Mouse (Mus musculus): ENCODE measurements around the gene 2410131K14Rik. TPM values are rescaled to one million over a fixed set of nuclear protein-coding genes. Genes with fewer than 3 reads are reported as not detected.

2410131K14Rik gene
- polyA plus RNA-seq, 1 experiment from 2014 or later: 19.6 TPM

DNA sequence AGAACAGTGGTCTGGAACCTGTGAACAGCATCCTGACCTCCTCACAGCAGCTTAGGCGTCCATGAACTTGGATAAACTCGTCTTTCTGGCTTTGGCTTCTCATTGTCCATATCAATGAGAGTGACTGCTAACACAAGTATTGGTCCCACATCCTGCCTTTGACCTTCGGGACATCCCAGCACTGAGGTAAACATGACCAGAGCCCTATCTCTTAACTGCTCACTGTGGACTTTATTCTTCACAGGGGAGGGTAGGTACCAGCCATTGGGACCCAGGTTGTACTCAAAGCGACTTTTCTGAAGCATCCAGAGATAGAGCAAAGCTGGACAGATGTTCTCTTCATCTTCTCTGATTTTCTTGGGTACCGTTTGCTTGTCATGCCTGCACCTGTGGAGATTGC, 20.3 kb downstream of the 2410131K14Rik start:
- no peak overlapping the region for H3K9ac ChIP-seq
- peaks cover 19% of the 10 kb centered on the region; the same call in 1 of the 2 replicates for H3K36me3 ChIP-seq (replicated peaks)
- H3K27me3 ChIP-seq (replicated peaks): peaks cover 5% of the 10 kb centered on the region; the same call in 1 of the 2 replicates
- H3K4me3 ChIP-seq: no peak overlapping the region
- H3K4me1 ChIP-seq: peaks cover 10% of the 10 kb centered on the region
- no peak overlapping the region for H3K27ac ChIP-seq
- no peak overlapping the region for H3K4me2 ChIP-seq
- 86% methylated on average over 5 of the region's 5 CpGs for WGBS
- H3K9me3 ChIP-seq: no peaks in the 10 kb centered on the region
- ATAC-seq (replicated peaks): no peak

DNA sequence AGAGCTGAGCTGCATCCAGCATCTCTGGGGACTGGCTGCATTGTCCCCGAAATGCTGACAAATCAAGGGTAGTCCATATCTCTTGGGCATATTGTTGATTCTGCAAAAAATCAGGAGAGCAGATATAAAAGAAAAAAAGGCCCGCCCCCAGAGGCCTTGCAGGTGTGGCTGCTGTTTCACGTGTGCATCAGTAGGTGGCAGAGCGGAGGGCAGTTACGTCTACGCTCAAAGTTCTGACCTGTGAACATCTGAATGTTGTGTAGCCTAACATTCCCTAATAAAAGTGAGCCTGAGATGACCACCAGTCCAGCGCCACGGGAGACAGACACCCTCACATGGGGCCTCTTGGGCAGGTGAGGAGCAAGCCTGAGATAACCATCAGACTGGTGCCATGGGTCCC, 21.3 kb downstream of the 2410131K14Rik start:
- peaks cover 12% of the 10 kb centered on the region; the same call in 1 of the 2 replicates for H3K36me3 ChIP-seq (replicated peaks)
- H3K9ac ChIP-seq: no peak overlapping the region
- peaks cover 5% of the 10 kb centered on the region; the same call in 1 of the 2 replicates for H3K27me3 ChIP-seq (replicated peaks)
- H3K4me3 ChIP-seq: no peak overlapping the region
- no peak for ATAC-seq (replicated peaks)
- H3K4me2 ChIP-seq: no peak overlapping the region
- H3K4me1 ChIP-seq: peaks cover 10% of the 10 kb centered on the region
- WGBS: 47% methylated on average over 8 of the region's 8 CpGs
- no peak overlapping the region for H3K27ac ChIP-seq
- H3K9me3 ChIP-seq: no peaks in the 10 kb centered on the region

DNA sequence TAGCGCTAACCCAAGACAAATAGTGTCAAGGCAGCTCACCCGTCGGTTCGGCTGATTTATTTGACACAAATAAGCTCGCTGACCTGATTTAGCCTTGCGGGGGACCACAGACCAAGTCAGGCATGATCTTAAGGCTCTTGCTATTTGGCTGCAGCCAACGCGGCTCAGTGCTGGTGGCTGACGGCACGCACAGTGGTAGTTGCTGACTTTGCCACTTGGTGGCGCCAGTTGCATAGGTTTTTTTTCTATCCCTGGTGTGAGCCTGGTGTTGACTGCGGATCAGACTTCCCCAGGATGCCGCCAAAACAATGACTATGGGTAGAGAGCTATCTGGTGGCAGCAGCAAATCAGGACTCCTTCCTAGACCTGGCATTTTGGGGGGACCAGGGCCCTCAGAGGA, 24.0 kb downstream of the 2410131K14Rik start:
- Histone ChIP-seq H3K27me3 (replicated peaks) (peaks cover 5% of the 10 kb centered on the region; the same call in 1 of the 2 replicates), H3K4me2 (peak overlapping the region; percentile 48), H3K4me1 (peaks cover 22% of the 10 kb centered on the region), H3K27ac (no peak overlapping the region), H3K9ac (no peak overlapping the region; the same call in 1 of the 2 replicates), H3K9me3 (no peaks in the 10 kb centered on the region), H3K4me3 (peak overlapping the region; percentile 20), H3K36me3 (replicated peaks) (no peaks in the 10 kb centered on the region)
- under 1% methylated on average over 13 of the region's 13 CpGs for WGBS
- peak; percentile 77 for ATAC-seq (replicated peaks)

DNA sequence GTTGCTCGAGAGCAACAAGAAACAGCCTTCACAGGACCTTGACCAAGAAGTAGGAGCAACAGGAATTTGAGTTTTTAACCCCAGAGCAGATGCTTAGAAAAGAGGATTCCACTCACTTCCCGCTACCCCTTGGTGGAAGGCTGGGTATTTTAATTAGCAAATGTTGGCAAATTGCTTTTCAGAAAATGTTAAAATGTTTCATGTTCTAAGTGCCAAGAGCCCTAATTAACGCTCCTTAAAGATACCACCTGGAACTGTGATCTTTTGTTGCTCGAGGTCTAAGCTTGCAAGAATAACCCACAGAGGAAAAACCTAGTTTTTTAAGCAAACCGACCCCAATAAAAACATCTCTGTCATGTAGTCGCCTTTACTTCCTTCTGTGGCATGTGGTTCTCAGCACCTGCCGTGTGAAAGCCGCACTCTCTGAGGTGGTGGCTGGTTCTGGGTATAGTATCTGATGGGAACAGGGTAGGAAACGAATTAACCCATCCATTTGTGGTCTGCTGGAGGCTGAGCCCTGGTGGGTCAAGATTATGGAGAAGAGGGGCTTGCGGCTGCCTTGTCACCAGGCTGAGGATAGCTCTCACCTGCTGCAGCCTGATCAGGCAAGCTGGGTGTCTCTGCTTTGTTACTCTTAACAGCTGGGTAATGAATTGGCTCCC, 26.6 kb downstream of the 2410131K14Rik start:
- Histone ChIP-seq H3K27ac (no peak overlapping the region), H3K9me3 (no peaks in the 10 kb centered on the region), H3K4me3 (no peak overlapping the region), H3K9ac (no peak overlapping the region), H3K36me3 (replicated peaks) (no peaks in the 10 kb centered on the region), H3K4me2 (no peak overlapping the region), H3K27me3 (replicated peaks) (peaks cover 5% of the 10 kb centered on the region; the same call in 1 of the 2 replicates), H3K4me1 (peaks cover 48% of the 10 kb centered on the region)
- ATAC-seq (replicated peaks): no peak
- 69% methylated on average over 10 of the region's 10 CpGs for WGBS

DNA sequence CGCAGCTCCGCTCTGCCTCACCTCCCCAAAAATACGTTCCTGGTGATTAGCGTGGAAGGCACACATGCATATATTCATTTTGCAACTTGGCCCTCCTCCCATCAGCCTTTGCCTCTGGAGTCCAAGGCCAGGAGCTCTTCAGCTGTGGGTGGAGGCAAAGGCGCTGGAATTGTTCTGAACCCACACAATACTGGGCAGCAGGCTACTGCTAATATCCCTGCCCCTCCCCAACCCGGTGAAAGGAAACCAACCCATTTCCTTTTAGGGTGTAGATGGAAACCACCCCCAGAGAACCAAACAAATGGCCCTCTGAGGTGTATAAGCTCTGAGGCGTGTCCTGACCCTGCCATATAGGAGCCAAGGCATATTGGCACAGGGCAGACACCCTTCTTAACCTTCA, 28.4 kb downstream of the 2410131K14Rik start:
- no peak overlapping the region for H3K9ac ChIP-seq
- 48% methylated on average over 7 of the region's 7 CpGs for WGBS
- ATAC-seq (replicated peaks): no peak
- peaks cover 52% of the 10 kb centered on the region for H3K4me1 ChIP-seq
- no peak overlapping the region for H3K4me2 ChIP-seq
- no peak overlapping the region for H3K4me3 ChIP-seq
- H3K27me3 ChIP-seq (replicated peaks): peaks cover 3% of the 10 kb centered on the region; the same call in 1 of the 2 replicates
- H3K36me3 ChIP-seq (replicated peaks): no peaks in the 10 kb centered on the region
- peak overlapping the region; percentile 78 for H3K27ac ChIP-seq
- H3K9me3 ChIP-seq: no peaks in the 10 kb centered on the region

DNA sequence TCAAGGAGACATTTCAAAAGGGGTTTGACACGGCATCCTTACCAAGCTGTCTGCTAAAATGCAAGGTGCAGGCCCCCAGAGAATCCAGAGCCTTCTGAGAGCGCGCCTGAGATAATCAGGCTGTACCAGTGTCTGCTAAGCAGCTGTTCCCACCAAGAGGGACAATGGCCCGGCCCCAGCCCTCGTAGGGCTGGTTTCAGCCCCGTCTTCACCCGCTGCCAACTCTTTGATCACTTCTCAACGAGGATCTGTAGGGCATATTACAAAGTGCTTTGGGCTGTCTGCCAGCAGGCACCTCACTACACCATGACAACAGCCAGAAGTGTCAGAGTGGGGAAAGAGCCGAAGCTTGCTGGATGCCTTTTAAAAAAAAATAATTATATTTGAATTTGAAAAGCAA, 29.5 kb downstream of the 2410131K14Rik start:
- H3K4me2 ChIP-seq: peak overlapping the region; percentile 30
- no peak overlapping the region for H3K4me3 ChIP-seq
- no peaks in the 10 kb centered on the region for H3K36me3 ChIP-seq (replicated peaks)
- 11% methylated on average over 9 of the region's 9 CpGs for WGBS
- no peaks in the 10 kb centered on the region for H3K9me3 ChIP-seq
- H3K27ac ChIP-seq: peak overlapping the region; percentile 78
- no peak overlapping the region for H3K9ac ChIP-seq
- 0 out of 2 replicates have a peak, but pooled peaks cover 3% of the 10 kb centered on the region for H3K27me3 ChIP-seq (replicated peaks)
- ATAC-seq (replicated peaks): peak; percentile 86
- peaks cover 44% of the 10 kb centered on the region for H3K4me1 ChIP-seq

DNA sequence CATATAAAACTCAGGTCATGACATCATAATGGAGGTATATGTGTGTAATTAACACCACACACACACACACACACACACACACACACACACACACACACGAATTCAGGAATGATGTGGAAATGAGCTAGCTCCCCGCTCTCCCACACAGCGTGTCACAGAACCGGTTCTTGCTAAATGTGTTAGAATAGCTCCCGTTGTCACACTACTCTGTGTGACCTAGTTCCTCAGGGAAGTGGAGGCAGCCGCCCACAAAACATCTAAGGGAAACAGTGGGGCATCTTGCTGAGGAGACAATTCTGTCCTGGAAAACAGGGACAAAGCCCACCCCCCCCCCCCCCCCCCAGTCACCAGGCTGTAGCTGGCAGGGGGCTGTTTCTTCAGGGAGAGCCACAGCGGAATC, 31.3 kb downstream of the 2410131K14Rik start:
- H3K27me3 ChIP-seq (replicated peaks): no peaks in the 10 kb centered on the region
- H3K4me1 ChIP-seq: peaks cover 42% of the 10 kb centered on the region
- 27% methylated on average over 7 of the region's 7 CpGs for WGBS
- H3K9me3 ChIP-seq: no peaks in the 10 kb centered on the region
- no peak for ATAC-seq (replicated peaks)
- peak overlapping the region; percentile 52; the same call in 1 of the 2 replicates for H3K27ac ChIP-seq
- H3K9ac ChIP-seq: no peak overlapping the region
- no peaks in the 10 kb centered on the region for H3K36me3 ChIP-seq (replicated peaks)
- no peak overlapping the region for H3K4me3 ChIP-seq
- H3K4me2 ChIP-seq: no peak overlapping the region

DNA sequence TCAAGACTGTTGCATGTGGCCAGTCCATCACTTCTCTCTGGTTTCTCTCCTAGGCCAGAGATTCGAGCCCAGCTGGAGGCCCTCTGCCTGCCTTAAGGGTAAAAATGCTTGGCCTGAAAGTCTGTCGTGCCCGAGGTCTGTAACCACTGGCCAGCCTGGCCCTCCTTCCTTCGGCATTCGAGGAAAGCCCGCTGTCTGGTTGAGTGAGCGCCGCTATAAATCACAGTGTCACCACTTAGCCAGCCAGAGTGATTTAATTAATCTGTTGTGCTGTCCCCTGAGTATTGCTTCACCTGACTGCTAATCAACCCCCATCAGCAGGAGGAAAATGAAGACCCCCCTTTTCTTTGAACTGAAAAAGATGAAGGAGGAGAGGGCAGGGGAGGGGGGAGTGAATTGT, 31.7 kb downstream of the 2410131K14Rik start:
- Histone ChIP-seq H3K27me3 (replicated peaks) (no peaks in the 10 kb centered on the region), H3K36me3 (replicated peaks) (no peaks in the 10 kb centered on the region), H3K4me2 (no peak overlapping the region), H3K9ac (no peak overlapping the region), H3K4me1 (peaks cover 42% of the 10 kb centered on the region), H3K9me3 (no peaks in the 10 kb centered on the region), H3K4me3 (no peak overlapping the region), H3K27ac (peak overlapping the region; percentile 52; the same call in 1 of the 2 replicates)
- 19% methylated on average over 8 of the region's 8 CpGs for WGBS
- ATAC-seq (replicated peaks): no peak

DNA sequence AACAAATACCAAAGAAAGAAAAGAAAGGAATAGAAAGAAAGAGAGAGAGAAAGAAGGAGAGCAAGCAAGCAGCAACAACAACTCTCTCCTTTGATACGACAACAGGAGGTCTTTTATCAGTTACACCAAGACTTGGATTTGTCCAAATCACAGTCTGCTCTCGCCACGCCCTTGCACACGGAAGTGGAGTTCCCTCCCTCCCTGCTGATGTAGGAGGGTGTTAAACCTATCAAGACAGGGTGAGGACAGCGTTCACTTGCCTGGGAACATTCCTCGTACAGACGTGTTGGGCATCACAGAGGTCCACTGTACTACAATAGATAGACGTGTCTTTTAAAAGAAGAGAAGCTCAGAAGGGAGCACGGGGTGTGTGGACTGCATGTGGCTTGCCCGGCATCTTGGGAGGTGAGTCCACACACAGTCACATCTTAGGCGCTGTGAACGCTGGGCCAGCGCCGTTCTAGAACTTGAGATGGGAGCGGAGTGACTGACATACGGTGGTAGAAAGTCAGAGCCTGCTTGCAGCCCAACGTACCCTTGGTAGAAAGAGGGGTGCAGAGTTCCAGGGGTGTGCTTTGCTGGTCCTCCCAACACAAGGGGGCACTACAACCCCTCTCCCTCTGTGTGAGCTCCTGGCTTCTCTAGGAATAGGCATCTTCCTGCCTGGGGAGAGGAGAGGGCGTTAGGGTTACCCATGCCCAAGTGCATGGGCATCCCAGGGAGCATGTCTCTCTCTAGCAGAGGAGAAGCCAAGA, 32.9 kb downstream of the 2410131K14Rik start:
- peaks cover 41% of the 10 kb centered on the region for H3K4me1 ChIP-seq
- ATAC-seq (replicated peaks): no peak
- no peak overlapping the region for H3K27ac ChIP-seq
- H3K9ac ChIP-seq: no peak overlapping the region
- H3K36me3 ChIP-seq (replicated peaks): no peaks in the 10 kb centered on the region
- 94% methylated on average over 18 of the region's 18 CpGs for WGBS
- H3K4me2 ChIP-seq: no peak overlapping the region
- H3K27me3 ChIP-seq (replicated peaks): no peaks in the 10 kb centered on the region
- no peak overlapping the region for H3K4me3 ChIP-seq
- H3K9me3 ChIP-seq: no peaks in the 10 kb centered on the region

DNA sequence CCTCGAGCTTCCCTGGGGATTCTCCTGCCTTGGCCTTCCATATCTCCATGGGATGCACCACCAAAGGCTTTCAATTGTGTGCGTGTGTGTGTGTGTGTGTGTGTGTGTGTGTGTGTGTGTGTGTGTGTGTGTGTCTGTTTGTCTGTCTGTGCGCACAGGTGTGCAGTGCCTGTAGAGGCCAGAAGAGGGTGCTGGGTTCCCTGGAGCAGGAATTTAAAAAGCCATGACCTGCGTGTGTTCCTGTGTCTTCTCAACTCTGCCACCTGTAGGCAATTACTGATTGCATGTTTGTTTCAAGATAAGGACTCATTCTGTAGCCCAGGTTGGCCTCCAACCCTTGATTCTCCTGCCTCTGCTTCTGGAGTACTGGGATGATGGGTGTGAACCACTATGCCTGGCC, 46.4 kb downstream of the 2410131K14Rik start:
- no peak for ATAC-seq (replicated peaks)
- WGBS: 90% methylated on average over 4 of the region's 4 CpGs
- Histone ChIP-seq H3K27me3 (replicated peaks) (no peaks in the 10 kb centered on the region), H3K9ac (no peak overlapping the region), H3K9me3 (no peaks in the 10 kb centered on the region), H3K36me3 (replicated peaks) (no peaks in the 10 kb centered on the region), H3K4me1 (no peaks in the 10 kb centered on the region; the same call in 1 of the 2 replicates), H3K4me3 (no peak overlapping the region), H3K4me2 (no peak overlapping the region), H3K27ac (no peak overlapping the region)

DNA sequence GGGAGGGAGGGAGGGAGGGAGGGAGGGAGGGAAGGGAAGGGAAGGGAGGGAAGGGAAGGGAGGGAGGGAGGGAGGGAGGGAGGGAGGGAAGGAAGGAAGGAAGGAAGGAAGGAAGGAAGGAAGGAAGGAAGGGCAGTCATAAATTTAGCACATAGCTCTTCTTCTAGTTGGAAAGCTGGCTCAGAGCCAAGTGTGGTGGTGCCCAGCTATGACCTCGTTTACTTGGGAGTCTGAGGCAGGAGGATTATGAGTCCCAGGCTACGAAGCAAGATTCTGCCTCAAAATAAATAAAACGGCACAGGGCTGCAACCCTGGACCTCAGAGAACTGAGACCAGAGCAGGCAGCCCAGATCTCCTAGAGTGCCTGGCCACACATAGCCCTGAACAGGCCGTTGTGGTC, 47.4 kb downstream of the 2410131K14Rik start:
- peaks cover 4% of the 10 kb centered on the region; the same call in 1 of the 2 replicates for H3K4me1 ChIP-seq
- H3K27me3 ChIP-seq (replicated peaks): no peaks in the 10 kb centered on the region
- H3K9me3 ChIP-seq: no peaks in the 10 kb centered on the region
- no peak overlapping the region for H3K4me2 ChIP-seq
- no peak overlapping the region for H3K4me3 ChIP-seq
- no peak for ATAC-seq (replicated peaks)
- WGBS: 51% methylated on average over 4 of the region's 4 CpGs
- H3K27ac ChIP-seq: no peak overlapping the region
- no peaks in the 10 kb centered on the region for H3K36me3 ChIP-seq (replicated peaks)
- no peak overlapping the region for H3K9ac ChIP-seq

DNA sequence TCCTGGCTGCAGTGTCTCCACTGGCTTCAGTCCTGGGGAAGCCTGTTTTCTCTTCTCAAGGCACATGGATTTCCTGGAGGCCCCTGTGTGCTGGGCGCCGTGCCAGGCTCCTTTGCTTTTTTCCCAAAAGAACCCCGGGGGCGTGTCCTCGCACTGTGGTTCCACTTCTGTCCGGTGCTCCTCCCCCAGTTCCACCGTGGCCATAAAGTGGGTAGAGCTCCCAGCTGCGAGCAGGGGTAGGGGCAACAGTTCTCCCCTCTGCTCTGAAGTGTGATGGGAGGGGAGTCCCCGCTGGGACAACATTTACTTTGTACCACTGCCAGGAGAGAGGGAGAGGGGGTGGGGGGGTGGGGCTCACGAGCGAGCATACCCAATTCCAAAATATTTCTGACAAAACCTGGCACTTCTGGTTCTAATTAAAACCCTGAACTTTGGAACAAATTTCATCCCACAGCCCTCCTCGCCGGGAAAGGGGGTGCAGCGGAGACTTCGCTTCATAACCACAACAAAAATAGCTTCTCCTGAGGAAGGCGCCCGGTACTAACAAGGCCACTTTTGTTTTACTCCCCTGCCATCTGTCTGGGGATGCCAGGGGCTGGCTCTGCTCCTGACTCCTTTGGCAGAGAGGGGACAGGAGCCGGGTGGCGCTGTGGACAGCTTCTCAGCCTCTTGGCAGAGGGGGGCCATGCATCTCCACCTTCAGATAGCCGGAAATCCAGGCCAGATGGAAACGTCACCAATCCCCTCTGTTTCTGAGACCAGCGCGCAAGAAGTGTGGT, 49.2 kb downstream of the 2410131K14Rik start:
- Histone ChIP-seq H3K27ac (peak overlapping the region; percentile 62), H3K27me3 (replicated peaks) (no peaks in the 10 kb centered on the region), H3K4me1 (peaks cover 13% of the 10 kb centered on the region; the same call in 1 of the 2 replicates), H3K9me3 (no peaks in the 10 kb centered on the region), H3K9ac (no peak overlapping the region), H3K4me3 (no peak overlapping the region), H3K4me2 (peak overlapping the region; percentile 1; the same call in 1 of the 2 replicates), H3K36me3 (replicated peaks) (no peaks in the 10 kb centered on the region)
- WGBS: 33% methylated on average over 22 of the region's 23 CpGs
- peak; percentile 83 for ATAC-seq (replicated peaks)
